Mouse (Mus musculus) brain, embryonic 14.5 days (tissue): ENCODE data around the gene Anxa9. TPM values are rescaled to one million over a fixed set of nuclear protein-coding genes. Genes with fewer than 3 reads are reported as not detected.

Experiments
- DNase-seq: peaks from one replicate; pipeline ENCODE4 v3.0.0-alpha.2; 2011; ENCODE audit warnings: low read depth
- CTCF ChIP-seq: fragments of 200-500 bp; IDR thresholded peaks from 2 replicates; pipeline ENCODE4 v1.5.1; 2012; ENCODE audit warnings: inconsistent platforms, mild to moderate bottlenecking, moderate library complexity, borderline replicate concordance; ENCODE audit not compliant: insufficient read depth, insufficient read length; ENCODE audit errors: extremely low read depth
- POLR2A ChIP-seq: fragments of 200-500 bp; IDR thresholded peaks from 2 replicates; pipeline ENCODE4 v1.6.1; 2012; ENCODE audit warnings: mild to moderate bottlenecking, inconsistent platforms, borderline replicate concordance; ENCODE audit not compliant: poor library complexity, insufficient read depth, insufficient read length, severe bottlenecking; ENCODE audit errors: extremely low read depth
- polyA plus RNA-seq: library from polyadenylated mRNA; depleted of rRNA; stranded (reverse); fragments of >200 nt; gene quantifications from 2 replicates; pipeline ENCODE4 v1.2.3, GENCODE M21; 2012

The Anxa9 gene
- polyA plus RNA-seq, 1 experiment = 1.4 TPM

GRCm38 (mm10) chr3:95282381-95282864, 24.6 kb downstream of the Anxa9 start:
- no peak for TF ChIP-seq POLR2A
- no peak for TF ChIP-seq CTCF
- DNase-seq = peak; percentile 64

- peak; percentile 99 for DNase-seq
- TF ChIP-seq CTCF (peak; percentile 30; the same call in 1 of the 2 replicates), POLR2A (no peak)
These were observed 25.5 kb downstream of the Anxa9 start, which contains the start of the genes Mindy1 and Prune1 for GRCm38 (mm10) chr3:95281216-95282126. TSS of gene Mindy1 (plus strand) at chr3:95281345. TSS of gene Prune1 (minus strand) at chr3:95282076.

- TF ChIP-seq CTCF (no peak), POLR2A (no peak)
- peak; percentile 55 for DNase-seq
These were observed 26.2 kb downstream of the Anxa9 start for GRCm38 (mm10) chr3:95280747-95281146.

DNA sequence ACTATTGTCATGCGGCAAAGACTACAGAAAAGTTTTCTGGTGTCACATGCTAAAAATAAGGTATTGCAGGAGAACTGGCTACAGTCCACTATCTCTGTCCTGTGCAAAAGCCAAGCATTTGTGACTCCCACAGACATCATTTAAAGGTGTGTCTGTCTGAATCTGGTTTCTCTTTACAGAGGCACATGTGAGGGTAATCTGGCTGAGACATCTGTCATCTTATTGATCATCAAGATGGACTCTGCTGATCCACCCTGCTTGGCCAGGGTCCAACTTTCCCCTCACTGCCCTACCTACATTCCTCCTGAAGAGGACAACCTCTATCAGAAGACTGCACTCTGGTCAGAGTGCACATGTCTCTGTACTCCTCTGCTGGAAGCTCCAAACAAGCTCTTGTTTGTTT, 29.8 kb downstream of the Anxa9 start:
- no peak for DNase-seq
- TF ChIP-seq POLR2A = no peak
- no peak for TF ChIP-seq CTCF

- no peak for DNase-seq
- TF ChIP-seq CTCF (no peak), POLR2A (no peak)
These were observed 30.5 kb downstream of the Anxa9 start for GRCm38 (mm10) chr3:95276428-95276934.

DNA sequence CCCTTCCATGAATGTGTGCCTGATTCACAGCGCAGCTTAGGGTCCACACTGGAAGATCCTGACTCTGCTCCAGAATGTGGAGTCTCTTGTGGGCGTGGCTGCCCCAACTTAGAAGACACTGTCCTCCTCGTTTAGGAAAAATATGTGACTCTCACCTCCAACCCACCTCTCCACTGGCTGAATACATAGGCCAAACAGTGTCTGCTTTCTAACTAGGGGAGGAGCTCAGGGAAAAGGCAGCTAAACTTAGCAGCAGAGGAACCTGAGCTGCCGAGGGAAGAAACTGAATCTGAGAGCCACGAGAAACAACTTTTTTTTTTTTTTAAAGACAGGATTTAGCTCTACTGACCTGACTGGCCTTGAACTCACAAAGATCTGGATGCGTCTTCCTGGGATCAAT, 31.8 kb downstream of the Anxa9 start:
- no peak for TF ChIP-seq POLR2A
- TF ChIP-seq CTCF = no peak
- DNase-seq = no peak

- TF ChIP-seq CTCF (no peak), POLR2A (no peak)
- DNase-seq = no peak
These were observed 32.5 kb downstream of the Anxa9 start for GRCm38 (mm10) chr3:95274453-95274852.

DNA sequence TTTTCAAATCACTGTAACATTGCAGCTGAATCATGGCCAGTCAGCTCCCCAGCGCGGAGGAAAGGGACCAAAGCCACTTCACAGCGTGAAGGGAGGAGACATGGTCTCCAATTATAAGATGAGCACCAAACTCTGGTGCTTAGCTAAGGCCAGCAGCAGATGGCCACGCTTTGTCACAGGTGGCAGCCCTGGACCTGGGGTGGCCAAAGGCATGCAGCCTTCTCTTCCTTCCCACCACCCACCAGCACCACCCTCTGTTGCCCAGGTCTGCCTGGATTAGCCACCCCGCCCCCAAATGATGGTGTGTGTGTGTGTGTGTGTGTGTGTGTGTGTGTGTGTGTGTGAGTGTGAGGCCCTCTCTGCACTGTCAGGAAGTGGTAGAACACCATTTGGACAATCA, 33.5 kb downstream of the Anxa9 start:
- DNase-seq = no peak
- no peak for TF ChIP-seq CTCF
- no peak for TF ChIP-seq POLR2A

DNA sequence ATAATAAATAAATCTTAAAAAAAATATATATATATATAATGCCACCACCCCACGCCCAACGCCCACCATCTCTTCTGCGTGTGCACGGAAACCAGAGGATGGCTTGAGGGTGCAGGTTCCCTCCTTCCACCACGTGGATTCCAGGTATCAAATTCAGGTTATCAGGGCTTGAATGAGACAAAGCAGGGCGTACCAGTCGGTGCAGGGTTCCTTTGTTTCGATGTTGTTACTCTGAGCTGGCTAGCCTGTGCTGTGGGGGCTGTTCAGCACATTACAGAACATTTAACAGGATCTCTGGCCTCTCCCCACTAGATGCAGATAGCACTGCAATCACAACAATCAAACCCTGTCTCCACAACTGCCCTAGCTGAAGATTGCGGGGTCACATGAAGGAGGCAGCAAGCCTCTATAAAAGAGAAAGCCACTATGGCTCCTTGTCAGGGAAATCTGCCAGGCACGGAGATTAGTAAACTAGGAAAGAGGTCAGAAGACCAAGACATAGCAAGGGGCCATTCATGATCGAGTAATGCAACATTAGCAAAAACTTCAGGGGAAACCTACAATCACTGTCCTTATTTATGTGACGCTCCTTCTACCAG, 36.1 kb downstream of the Anxa9 start:
- TF ChIP-seq POLR2A = no peak
- TF ChIP-seq CTCF = no peak
- DNase-seq = no peak

GRCm38 (mm10) chr3:95269789-95270188, 37.2 kb downstream of the Anxa9 start:
- DNase-seq = no peak
- TF ChIP-seq POLR2A (no peak), CTCF (no peak)

DNA sequence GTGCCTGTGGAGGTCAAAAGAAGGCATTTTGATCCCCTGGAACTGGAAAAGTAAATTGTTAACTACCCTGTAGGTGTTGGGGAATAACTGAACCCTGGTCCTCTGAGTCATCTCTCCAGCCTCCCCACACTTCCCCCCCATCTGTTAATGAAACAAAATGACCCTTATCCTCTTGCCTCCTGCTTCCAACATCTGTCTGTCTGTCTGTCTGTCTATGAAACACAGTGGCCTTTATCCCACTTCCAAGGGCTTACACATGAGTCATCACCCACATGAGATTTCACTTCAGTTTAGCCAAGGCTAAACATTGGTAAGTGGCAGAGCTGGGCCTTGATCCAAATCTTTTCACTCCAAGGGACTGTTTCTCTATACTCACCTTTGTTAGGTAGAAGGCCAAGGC, 39.1 kb downstream of the Anxa9 start:
- no peak for DNase-seq
- TF ChIP-seq POLR2A = no peak
- no peak for TF ChIP-seq CTCF

GRCm38 (mm10) chr3:95266052-95266451, 40.9 kb downstream of the Anxa9 start:
- no peak for TF ChIP-seq CTCF
- no peak for TF ChIP-seq POLR2A
- no peak for DNase-seq

DNA sequence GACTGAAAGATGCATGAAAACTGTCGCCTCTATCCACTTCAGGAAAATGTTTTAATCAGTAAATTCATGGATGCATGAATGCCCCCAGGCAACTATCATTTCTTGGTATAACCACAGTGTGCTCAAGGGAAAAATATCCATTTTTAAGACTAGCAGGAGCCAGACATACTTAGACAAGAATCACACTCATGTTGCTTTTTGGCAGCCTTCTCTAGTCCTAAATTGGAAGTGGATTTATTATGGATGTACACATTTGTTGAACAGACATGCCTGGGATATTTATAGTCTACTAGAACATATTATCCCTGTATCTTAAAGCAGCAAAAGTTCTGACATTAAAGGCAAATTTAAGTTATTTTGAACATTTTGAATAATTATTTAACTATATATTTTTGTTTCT, 42.3 kb downstream of the Anxa9 start:
- TF ChIP-seq CTCF (no peak), POLR2A (no peak)
- DNase-seq = no peak

DNA sequence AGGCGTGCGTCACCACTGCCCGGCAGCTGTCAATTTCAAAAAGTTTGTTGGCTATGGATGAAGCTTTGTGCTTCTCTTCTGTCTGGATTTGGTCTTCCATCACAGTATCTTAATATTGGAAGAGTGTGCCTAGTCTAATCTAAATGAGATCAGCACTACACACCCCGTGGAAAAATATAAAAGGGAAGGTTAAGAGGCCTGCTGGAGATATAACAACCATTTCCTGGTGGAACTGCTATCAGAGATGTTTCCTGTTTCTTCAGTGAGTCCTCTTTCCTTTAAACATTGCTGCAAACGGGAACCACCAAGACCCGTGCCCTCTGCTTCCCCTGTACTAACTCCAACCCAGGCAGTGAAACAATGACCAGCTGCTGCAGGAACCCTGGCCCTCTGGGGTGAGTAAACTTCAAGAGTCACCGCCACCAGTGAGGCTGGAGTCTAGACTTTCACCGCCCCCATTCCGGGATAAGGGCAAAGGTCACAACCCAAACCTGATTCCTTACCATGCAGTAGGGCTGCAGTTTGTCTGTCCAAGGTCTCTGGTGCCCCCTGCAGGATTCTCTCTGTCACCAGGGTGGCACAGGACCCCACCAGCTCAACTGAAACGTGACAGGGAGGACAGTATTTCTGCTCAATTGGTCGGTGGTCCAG, 43.8 kb downstream of the Anxa9 start:
- TF ChIP-seq CTCF (peak; percentile 68), POLR2A (no peak)
- peak; percentile 49 for DNase-seq

DNA sequence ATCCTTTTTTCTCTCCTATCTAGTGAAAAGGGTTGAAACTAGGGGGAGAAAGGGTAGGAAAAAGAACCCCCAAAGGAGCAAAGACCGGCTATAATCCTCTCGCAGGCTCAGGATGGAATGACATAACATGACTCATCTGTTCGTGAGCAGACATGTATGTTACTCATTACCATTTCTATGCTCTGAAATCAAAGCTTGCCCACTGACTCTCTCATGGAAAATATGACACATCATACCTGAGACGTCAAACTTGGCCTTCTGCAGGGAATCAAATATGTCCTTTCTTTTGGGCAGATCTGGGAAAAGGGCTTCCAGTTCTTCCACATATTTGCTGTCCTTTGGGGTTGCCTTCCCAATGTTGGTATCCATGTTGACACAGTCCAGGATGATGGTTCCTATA, 45.0 kb downstream of the Anxa9 start:
- TF ChIP-seq POLR2A = no peak
- TF ChIP-seq CTCF = no peak
- no peak for DNase-seq
